Mouse (Mus musculus): Measurements from ENCODE around the gene Slc9a9. TPM values are rescaled to one million over a fixed set of nuclear protein-coding genes. Genes with fewer than 3 reads are reported as not detected.
"Not testable (repeated sequence)": the region's sequence is repeated elsewhere in the genome, so short reads cannot be mapped to it uniquely, and the experiment has no call there.

The Slc9a9 gene
- not detected in 2 replicates for polyA plus RNA-seq (2012; ENCODE audit: insufficient read depth, insufficient read length, low replicate concordance, missing spikeins)

DNA sequence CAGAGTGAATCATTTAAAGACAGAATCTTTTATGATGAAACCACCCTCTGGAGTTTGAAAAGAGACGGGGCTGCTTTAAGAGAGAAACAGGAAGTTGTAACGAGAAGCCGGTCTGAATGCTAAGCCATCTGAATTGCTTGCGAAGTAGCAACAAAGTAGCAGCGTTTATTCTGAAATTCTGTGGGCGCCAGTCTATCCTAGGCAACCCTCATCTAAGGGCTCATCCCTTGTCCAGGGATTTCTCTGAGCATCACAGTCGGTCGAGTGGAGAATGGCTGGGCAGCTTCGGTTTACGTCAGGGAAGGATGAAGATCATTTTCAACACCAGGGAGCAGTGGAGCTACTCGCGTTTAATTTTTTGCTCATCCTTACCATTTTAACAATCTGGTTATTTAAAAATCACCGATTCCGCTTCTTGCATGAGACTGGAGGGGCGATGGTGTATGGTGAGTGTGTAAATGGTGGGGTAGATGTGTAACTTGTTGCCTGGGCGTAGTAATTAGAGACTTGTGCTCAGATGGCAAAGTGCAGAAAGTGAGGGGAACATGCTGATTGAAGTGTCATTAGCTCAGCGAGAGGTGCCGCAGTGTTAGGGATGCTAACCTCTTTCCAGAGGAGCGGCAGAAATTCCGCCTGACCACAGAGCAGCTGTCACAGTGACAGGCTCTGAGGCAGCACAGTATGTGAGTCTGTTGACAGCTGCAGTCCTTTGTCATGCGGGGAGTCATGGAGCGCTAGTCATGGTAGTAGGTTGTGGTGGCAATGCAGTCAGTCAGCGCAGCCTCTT lies at the start of gene Slc9a9:
Slc9a9 (plus strand) TSS at position 119 of the 787 bp plus-strand sequence.
- TF ChIP-seq CTCF (IDR thresholded peaks at IDR 0.05; ENCODE audit: insufficient read depth, low read depth, low read length) (no peak), POLR2A (IDR thresholded peaks at IDR 0.05; ENCODE audit: insufficient read depth, low read depth, low read length) (no peak)
- Histone ChIP-seq H3K27ac (ENCODE audit: insufficient read depth, low read depth, low read length) (peak within 1 kb of the TSS; percentile 75), H3K4me1 (ENCODE audit: control insufficient read depth, insufficient read depth, low read length) (peaks cover 11% of the 10 kb centered on the region), H3K4me3 (ENCODE audit: insufficient read depth, low read depth, low read length) (peak within 1 kb of the TSS; percentile 60)
- WGBS, result 1% methylated on average over 23 of the region's 23 CpGs

DNA sequence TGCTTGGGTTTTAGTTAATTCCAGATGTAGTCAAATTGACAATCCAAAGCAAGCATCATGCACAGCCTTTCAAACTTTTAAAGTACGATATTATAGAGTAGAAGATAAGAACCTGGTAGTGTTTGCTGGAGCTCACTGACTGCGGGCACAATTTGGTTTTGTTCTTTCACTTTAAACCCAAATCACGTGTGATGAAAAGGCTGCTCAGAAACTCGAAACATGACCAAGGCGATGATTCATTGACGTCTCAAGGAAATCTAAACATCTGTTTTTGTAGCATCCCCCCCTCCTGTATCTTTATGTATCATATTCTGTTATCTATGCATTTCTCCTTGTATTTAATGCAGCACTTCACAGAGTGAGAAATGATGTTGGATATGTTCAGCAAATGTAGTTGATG lies 49.4 kb upstream of the Slc9a9 start:
- TF ChIP-seq POLR2A (IDR thresholded peaks at IDR 0.05; ENCODE audit: insufficient read depth, low read depth, low read length) (no peak), CTCF (IDR thresholded peaks at IDR 0.05; ENCODE audit: insufficient read depth, low read depth, low read length) (no peak)
- WGBS, result 86% methylated on average over 6 of the region's 6 CpGs
- Histone ChIP-seq H3K27ac (ENCODE audit: insufficient read depth, low read depth, low read length) (no peak overlapping the region), H3K4me1 (ENCODE audit: control insufficient read depth, insufficient read depth, low read length) (no peaks in the 10 kb centered on the region), H3K4me3 (ENCODE audit: insufficient read depth, low read depth, low read length) (no peak overlapping the region)

DNA sequence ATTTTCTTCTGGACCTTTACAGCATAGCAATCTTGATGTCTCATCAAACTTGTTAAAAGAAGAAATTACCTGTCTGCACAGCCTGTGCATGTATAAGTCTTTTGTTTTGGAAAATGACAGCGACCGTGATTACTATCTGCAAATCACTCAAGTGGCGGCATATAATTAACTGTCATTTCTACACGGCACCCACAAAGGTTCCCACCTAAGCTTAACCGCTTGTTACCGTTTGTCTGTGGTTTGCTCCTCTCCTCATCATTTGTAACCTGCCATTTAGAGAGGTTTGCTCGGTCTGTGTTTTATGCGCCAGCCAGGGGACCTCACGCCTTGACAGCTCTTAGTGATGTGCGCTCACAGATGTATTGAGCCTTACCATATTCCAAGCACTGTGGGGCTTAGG lies 48.9 kb upstream of the Slc9a9 start:
- H3K27ac ChIP-seq (ENCODE audit: insufficient read depth, low read depth, low read length), result no peak overlapping the region
- WGBS, result 74% methylated on average over 10 of the region's 10 CpGs
- no peak for TF ChIP-seq CTCF (IDR thresholded peaks at IDR 0.05; ENCODE audit: insufficient read depth, low read depth, low read length)
- TF ChIP-seq POLR2A (IDR thresholded peaks at IDR 0.05; ENCODE audit: insufficient read depth, low read depth, low read length), result no peak
- no peak overlapping the region for H3K4me3 ChIP-seq (ENCODE audit: insufficient read depth, low read depth, low read length)
- no peaks in the 10 kb centered on the region for H3K4me1 ChIP-seq (ENCODE audit: control insufficient read depth, insufficient read depth, low read length)

DNA sequence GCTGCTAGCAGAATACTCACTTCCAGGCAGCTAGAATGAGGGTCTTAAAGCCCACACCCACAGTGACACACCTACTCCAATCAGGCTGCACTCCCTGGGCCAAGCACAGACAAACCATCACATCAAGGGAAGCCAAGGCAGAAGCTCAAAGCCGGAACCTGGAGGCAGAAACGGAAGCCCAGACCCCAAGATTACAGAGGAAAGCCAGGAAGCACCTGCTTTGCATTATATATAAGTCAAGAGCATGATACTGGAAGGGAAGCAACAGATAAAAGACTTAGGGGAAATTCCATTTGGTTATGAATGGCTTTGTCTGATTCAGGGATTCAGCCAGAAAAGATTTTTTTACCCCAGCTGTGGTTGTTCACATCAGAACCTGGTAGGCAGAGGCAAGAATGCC lies 47.8 kb upstream of the Slc9a9 start:
- Histone ChIP-seq H3K27ac (ENCODE audit: insufficient read depth, low read depth, low read length) (no peak overlapping the region), H3K4me1 (ENCODE audit: control insufficient read depth, insufficient read depth, low read length) (no peaks in the 10 kb centered on the region), H3K4me3 (ENCODE audit: insufficient read depth, low read depth, low read length) (no peak overlapping the region)
- 83% methylated on average over 2 of the region's 2 CpGs for whole genome bisulfite sequencing
- TF ChIP-seq CTCF (IDR thresholded peaks at IDR 0.05; ENCODE audit: insufficient read depth, low read depth, low read length), result no peak
- no peak for TF ChIP-seq POLR2A (IDR thresholded peaks at IDR 0.05; ENCODE audit: insufficient read depth, low read depth, low read length)

DNA sequence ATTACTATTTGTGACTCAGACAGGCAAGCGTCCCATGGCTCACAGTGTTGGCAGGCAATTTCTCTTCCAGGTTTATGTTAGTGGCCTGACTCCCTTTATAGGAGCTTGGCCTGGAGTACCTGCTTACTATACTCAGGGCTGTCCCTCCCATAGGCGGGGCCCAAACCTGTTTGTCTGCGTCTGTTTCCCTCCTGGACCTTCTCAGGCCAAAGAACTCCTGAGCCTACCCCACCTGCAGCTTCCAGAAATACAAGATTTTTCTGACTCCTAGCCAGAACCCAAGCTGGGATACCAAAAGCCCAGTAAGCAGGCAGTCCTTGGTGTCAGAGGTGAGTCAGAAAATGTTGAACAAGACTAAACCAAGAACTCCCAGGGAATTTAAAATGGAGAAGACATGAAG lies 43.0 kb upstream of the Slc9a9 start:
- no peaks in the 10 kb centered on the region for H3K4me1 ChIP-seq (ENCODE audit: control insufficient read depth, insufficient read depth, low read length)
- 94% methylated on average over 3 of the region's 3 CpGs for WGBS
- no peak overlapping the region for H3K4me3 ChIP-seq (ENCODE audit: insufficient read depth, low read depth, low read length)
- TF ChIP-seq CTCF (IDR thresholded peaks at IDR 0.05; ENCODE audit: insufficient read depth, low read depth, low read length) (no peak), POLR2A (IDR thresholded peaks at IDR 0.05; ENCODE audit: insufficient read depth, low read depth, low read length) (no peak)
- H3K27ac ChIP-seq (ENCODE audit: insufficient read depth, low read depth, low read length), result no peak overlapping the region

DNA sequence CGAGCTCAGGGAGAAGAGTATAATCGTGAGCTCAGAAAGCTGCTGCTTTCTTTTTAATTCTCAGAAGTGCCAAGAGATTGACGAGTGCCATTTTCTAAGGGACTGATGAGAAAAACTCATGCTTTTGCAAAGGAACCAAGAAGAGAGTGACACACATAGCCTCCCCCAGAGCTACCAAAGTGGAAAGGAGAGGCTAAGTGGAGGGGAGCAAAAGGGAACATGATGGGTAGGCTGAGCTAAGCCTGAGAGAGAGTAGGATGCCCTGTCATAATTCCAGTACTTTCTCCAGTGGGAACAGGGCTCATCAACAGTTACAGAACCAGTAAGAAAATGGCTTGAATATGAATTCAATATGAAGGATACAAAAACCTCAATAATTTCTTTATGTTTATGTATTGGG lies 40.8 kb upstream of the Slc9a9 start:
- TF ChIP-seq CTCF (IDR thresholded peaks at IDR 0.05; ENCODE audit: insufficient read depth, low read depth, low read length), result no peak
- TF ChIP-seq POLR2A (IDR thresholded peaks at IDR 0.05; ENCODE audit: insufficient read depth, low read depth, low read length), result no peak
- WGBS, result 42% methylated on average over 3 of the region's 3 CpGs
- Histone ChIP-seq H3K27ac (ENCODE audit: insufficient read depth, low read depth, low read length) (no peak overlapping the region), H3K4me3 (ENCODE audit: insufficient read depth, low read depth, low read length) (no peak overlapping the region), H3K4me1 (ENCODE audit: control insufficient read depth, insufficient read depth, low read length) (no peaks in the 10 kb centered on the region)

DNA sequence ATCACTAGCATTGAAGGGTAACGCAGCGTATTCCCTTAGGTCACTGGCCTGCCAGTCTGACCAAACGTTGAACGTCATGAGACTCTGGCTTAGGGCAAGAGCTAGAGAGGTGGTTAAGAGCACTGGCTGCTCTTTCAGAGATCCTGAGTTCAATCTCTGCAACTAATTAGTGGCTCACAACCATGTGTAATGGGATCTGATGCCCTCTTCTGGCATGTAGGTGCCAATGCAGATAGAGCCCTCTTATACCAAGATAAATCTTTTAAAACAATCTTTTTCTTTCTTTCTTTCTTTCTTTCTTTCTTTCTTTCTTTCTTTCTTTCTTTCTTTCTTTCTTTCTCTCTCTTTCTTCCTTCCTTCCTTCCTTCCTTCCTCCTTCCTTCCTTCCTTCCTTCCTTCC lies 35.4 kb upstream of the Slc9a9 start:
- WGBS, result 94% methylated on average over 4 of the region's 4 CpGs

DNA sequence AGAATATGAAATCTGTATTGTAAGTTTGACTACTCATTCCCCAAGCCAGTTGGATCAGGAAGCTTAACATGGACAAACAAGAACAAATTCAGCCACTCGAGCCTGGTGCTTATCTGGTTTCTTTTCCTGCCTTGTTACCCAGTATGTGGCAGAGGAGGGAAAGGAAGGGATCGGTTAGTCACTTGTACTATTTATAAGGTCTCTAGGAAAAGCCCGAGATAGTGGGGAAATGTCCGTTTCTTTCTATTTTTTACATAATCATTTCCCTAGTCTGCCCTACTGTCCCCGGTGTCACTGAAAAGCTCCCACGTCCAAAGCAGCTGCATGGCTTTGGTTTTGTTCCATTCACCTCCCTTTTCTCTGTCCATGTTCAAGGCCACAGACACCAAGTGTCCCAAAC lies 24.1 kb upstream of the Slc9a9 start:
- WGBS, result 37% methylated on average over 6 of the region's 6 CpGs
- no peak overlapping the region for H3K4me3 ChIP-seq (ENCODE audit: insufficient read depth, low read depth, low read length)
- TF ChIP-seq CTCF (IDR thresholded peaks at IDR 0.05; ENCODE audit: insufficient read depth, low read depth, low read length) (no peak), POLR2A (IDR thresholded peaks at IDR 0.05; ENCODE audit: insufficient read depth, low read depth, low read length) (no peak)
- H3K27ac ChIP-seq (ENCODE audit: insufficient read depth, low read depth, low read length), result no peak overlapping the region
- H3K4me1 ChIP-seq (ENCODE audit: control insufficient read depth, insufficient read depth, low read length), result peaks cover 6% of the 10 kb centered on the region

More for the DNA sequence above, 35.4 kb upstream of the Slc9a9 start:
- H3K4me1 ChIP-seq (ENCODE audit: control insufficient read depth, insufficient read depth, low read length); H3K27ac ChIP-seq (ENCODE audit: insufficient read depth, low read depth, low read length); H3K4me3 ChIP-seq (ENCODE audit: insufficient read depth, low read depth, low read length): not testable (repeated sequence)

DNA sequence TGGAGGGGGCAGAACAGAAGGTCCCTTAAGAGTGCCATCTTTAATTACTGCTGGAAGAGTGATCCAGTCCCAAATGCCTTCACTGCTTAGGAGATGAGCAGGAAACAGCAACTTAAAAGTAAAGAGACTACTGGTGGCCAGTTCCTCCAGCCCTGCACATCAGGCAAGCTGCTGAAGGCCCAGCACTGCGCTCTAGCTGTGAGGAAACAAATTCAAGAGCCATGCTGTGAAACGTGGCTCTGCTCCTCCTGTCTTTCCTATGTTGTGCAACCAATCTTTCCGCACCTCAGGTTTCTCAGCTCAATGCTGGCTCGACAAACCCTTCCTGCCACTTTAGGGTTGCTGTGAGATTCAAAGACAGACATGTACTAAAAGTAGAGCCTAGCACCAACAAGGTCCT lies 22.3 kb upstream of the Slc9a9 start:
- WGBS, result 77% methylated on average over 4 of the region's 4 CpGs
- no peak overlapping the region for H3K4me3 ChIP-seq (ENCODE audit: insufficient read depth, low read depth, low read length)
- TF ChIP-seq CTCF (IDR thresholded peaks at IDR 0.05; ENCODE audit: insufficient read depth, low read depth, low read length), result no peak
- TF ChIP-seq POLR2A (IDR thresholded peaks at IDR 0.05; ENCODE audit: insufficient read depth, low read depth, low read length), result no peak
- peaks cover 6% of the 10 kb centered on the region for H3K4me1 ChIP-seq (ENCODE audit: control insufficient read depth, insufficient read depth, low read length)
- H3K27ac ChIP-seq (ENCODE audit: insufficient read depth, low read depth, low read length), result peak overlapping the region; percentile 23

All from olfactory bulb, adult 2 months (tissue).